Mouse (Mus musculus): Measurements from ENCODE around the gene Rpl11.

GRCm38 (mm10) chr4:136053843-136054242 lies 615 bp upstream of the Rpl11 start:
- TF ChIP-seq POLR2A (IDR thresholded peaks at IDR 0.05; ENCODE audit: insufficient read depth, low read depth, low read length) (no peak), CTCF (IDR thresholded peaks at IDR 0.05) (no peak; the same call in 1 of the 2 replicates)

All from heart, adult 2 months (tissue).